Mouse (Mus musculus) heart, postnatal 0 days (tissue): ENCODE measurements at regions not wholly inside any gene's neighbourhood (a gene's known extent, or its start where the extent isn't known, plus 50 kb on each side); places are given as distances from the start of the nearest gene placed in this dataset.
A peak's percentile ranks its signal among the peaks of the same experiment; 100 is the strongest.

Experiments used
- CTCF ChIP-seq: IDR thresholded peaks from 2 replicates; pipeline ENCODE4 v1.5.1; 2016; ENCODE audit warnings: antibody characterized with exemption, control low read depth, low read depth
- EP300 ChIP-seq: IDR thresholded peaks from 2 replicates; pipeline ENCODE4 v1.6.1; 2016; ENCODE audit warnings: antibody characterized with exemption, low read depth

DNA sequence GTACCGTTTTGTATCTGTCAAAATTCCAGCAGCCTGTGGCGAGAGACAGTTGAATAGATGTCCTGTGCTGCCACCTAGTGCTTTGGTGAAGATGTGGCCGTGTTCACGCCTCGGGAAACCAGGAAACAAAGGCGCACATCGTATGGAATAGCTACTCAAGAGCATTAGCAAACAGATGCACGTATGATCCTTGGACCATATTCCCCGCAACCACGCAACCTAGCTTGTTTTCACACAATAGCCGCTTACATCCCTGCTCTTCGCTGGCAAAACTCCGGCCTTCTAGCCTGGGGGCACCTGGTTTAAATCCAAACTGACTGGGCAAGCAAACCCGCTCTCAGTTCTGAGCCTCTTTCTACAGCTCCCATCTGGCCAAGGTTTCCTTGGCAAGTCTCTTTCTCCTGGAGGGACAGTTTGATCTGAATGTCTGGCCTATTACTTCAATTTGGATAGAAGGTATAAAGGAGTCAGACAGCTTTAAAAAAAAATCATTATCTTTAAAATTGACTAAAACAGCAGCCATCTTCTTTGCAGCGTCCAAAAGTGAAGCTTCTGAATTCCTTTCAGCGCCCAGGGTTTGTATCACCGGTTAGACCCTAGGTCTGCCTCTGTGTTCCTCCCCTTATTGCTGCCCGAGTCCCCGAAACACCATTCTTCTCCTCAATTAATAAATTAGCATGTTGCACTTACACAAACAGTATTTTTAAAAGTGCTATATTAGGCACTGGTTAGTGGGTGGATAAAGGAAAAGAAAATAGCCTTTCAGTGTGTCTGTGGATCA lies 295.0 kb upstream of the Prkd1 start:
- no peak for TF ChIP-seq EP300
- TF ChIP-seq CTCF: peak; percentile 74
